Mouse (Mus musculus) forebrain, embryonic 11.5 days (tissue): ENCODE results near the gene Ttc13. TPM values are rescaled to one million over a fixed set of nuclear protein-coding genes. Genes with fewer than 3 reads are reported as not detected.

Experiments used
- ATAC-seq: fragments of 200-750 bp; cut with Nextera tagmentation; replicated peaks from 2 replicates; pipeline ENCODE4 v1.8.0; 2017; ENCODE audit warnings: moderate TSS enrichment; ENCODE audit not compliant: low FRiP score
- DNase-seq: peaks from one replicate; pipeline ENCODE4 v3.0.0-alpha.2; 2017; ENCODE audit warnings: low spot score
- H3K27ac ChIP-seq: fragments of 300-500 bp; sonication (generic); 2 replicates; pipeline ENCODE4 v1.5.1; 2014; ENCODE audit warnings: low read depth, low read length
- H3K27me3 ChIP-seq: fragments of 300-500 bp; sonication (generic); 2 replicates; pipeline ENCODE4 v1.6.1; 2014; ENCODE audit warnings: mild to moderate bottlenecking, low read length, mixed read lengths; ENCODE audit not compliant: control insufficient read depth, insufficient read depth
- H3K36me3 ChIP-seq: fragments of 300-500 bp; sonication (generic); 2 replicates; pipeline ENCODE4 v1.6.1; 2014; ENCODE audit warnings: mild to moderate bottlenecking, low read length, moderate library complexity, mixed read lengths; ENCODE audit not compliant: control insufficient read depth, insufficient read depth
- H3K4me1 ChIP-seq: fragments of 300-500 bp; sonication (generic); replicated peaks from 2 replicates; pipeline ENCODE4 v1.6.1; 2014; ENCODE audit warnings: low read length, mixed read lengths; ENCODE audit not compliant: control insufficient read depth, insufficient read depth
- H3K4me2 ChIP-seq: fragments of 300-500 bp; sonication (generic); 2 replicates; pipeline ENCODE4 v1.6.1; 2014; ENCODE audit warnings: low read depth, mild to moderate bottlenecking, low read length, moderate library complexity, mixed read lengths; ENCODE audit not compliant: severe bottlenecking
- H3K4me3 ChIP-seq: fragments of 300-500 bp; sonication (generic); 2 replicates; pipeline ENCODE4 v1.5.1; 2014; ENCODE audit warnings: low read depth, low read length
- H3K9ac ChIP-seq: fragments of 300-500 bp; sonication (generic); 2 replicates; pipeline ENCODE4 v1.6.1; 2014; ENCODE audit warnings: low read length
- H3K9me3 ChIP-seq: fragments of 300-500 bp; sonication (generic); 2 replicates; pipeline ENCODE4 v1.6.1; 2016; ENCODE audit warnings: low read length, mixed read lengths; ENCODE audit not compliant: control insufficient read depth
- WGBS: fragments of 180-500 bp; shearing (Covaris S2); extraction: QIAGEN DNeasy Blood & Tissue Kit; methylation state at CpG from one replicate; pipeline ENCODE4 v1.1.7; 2014; 5-methylcytosine and 5-hydroxymethylcytosine counted together
- polyA plus RNA-seq: library from polyadenylated mRNA; unstranded; fragments of >200 nt; fragmentation: Nextera tagmentation; extraction: Ambion mirVana; gene quantifications from 2 replicates; pipeline ENCODE4 v1.2.1, GENCODE M21; 2014

Gene Ttc13
- polyA plus RNA-seq, 1 experiment from 2014 or later, result 63.2 TPM

GRCm38 (mm10) chr8:124720938-124721861 is 583 bp downstream of the Ttc13 start:
- peaks cover 11% of the 10 kb centered on the region; the same call in 1 of the 2 replicates for H3K4me1 ChIP-seq
- 3% methylated on average over 29 of the region's 31 CpGs for WGBS
- ATAC-seq (peak; percentile 73; the same call in 1 of the 2 replicates), DNase-seq (no peak)
- no peaks in the 10 kb centered on the region for H3K27me3 ChIP-seq
- H3K9ac ChIP-seq, result peak overlapping the region; percentile 90
- peak overlapping the region; percentile 97 for H3K4me3 ChIP-seq
- H3K27ac ChIP-seq, result no peak overlapping the region
- no peaks in the 10 kb centered on the region for H3K36me3 ChIP-seq
- peak overlapping the region; percentile 68 for H3K4me2 ChIP-seq
- no peaks in the 10 kb centered on the region for H3K9me3 ChIP-seq

- DNase-seq, result no peak
- no peak overlapping the region for H3K4me3 ChIP-seq
- 82% methylated on average over 7 of the region's 7 CpGs for WGBS
- no peaks in the 10 kb centered on the region for H3K36me3 ChIP-seq
- H3K27me3 ChIP-seq, result no peaks in the 10 kb centered on the region
- H3K9me3 ChIP-seq, result no peaks in the 10 kb centered on the region
- ATAC-seq, result no peak
- H3K27ac ChIP-seq, result no peak overlapping the region
- no peak overlapping the region for H3K4me2 ChIP-seq
- no peak overlapping the region for H3K9ac ChIP-seq
- H3K4me1 ChIP-seq, result peaks cover 11% of the 10 kb centered on the region; the same call in 1 of the 2 replicates
These were observed 1.6 kb downstream of the Ttc13 start for GRCm38 (mm10) chr8:124720133-124720532.

- H3K4me3 ChIP-seq, result no peak overlapping the region
- DNase-seq (no peak), ATAC-seq (no peak)
- no peaks in the 10 kb centered on the region for H3K27me3 ChIP-seq
- WGBS, result 87% methylated on average over 8 of the region's 8 CpGs
- H3K36me3 ChIP-seq, result no peaks in the 10 kb centered on the region; the same call in 1 of the 2 replicates
- no peak overlapping the region for H3K4me2 ChIP-seq
- no peak overlapping the region for H3K27ac ChIP-seq
- H3K4me1 ChIP-seq, result 0 out of 2 replicates have a peak, but pooled peaks cover 2% of the 10 kb centered on the region
- H3K9ac ChIP-seq, result no peak overlapping the region
- no peaks in the 10 kb centered on the region for H3K9me3 ChIP-seq
These were observed 6.0 kb downstream of the Ttc13 start for GRCm38 (mm10) chr8:124715736-124716135.

- H3K27ac ChIP-seq, result no peak overlapping the region
- no peak overlapping the region for H3K4me2 ChIP-seq
- no peaks in the 10 kb centered on the region; the same call in 1 of the 2 replicates for H3K36me3 ChIP-seq
- 91% methylated on average over 6 of the region's 6 CpGs for WGBS
- no peaks in the 10 kb centered on the region for H3K4me1 ChIP-seq
- H3K9ac ChIP-seq, result no peak overlapping the region
- DNase-seq, result no peak
- no peaks in the 10 kb centered on the region for H3K9me3 ChIP-seq
- no peak overlapping the region for H3K4me3 ChIP-seq
- ATAC-seq, result no peak
- no peaks in the 10 kb centered on the region for H3K27me3 ChIP-seq
These were observed 8.6 kb downstream of the Ttc13 start for GRCm38 (mm10) chr8:124713207-124713606.

GRCm38 (mm10) chr8:124705823-124706222 is 16.0 kb downstream of the Ttc13 start:
- Histone ChIP-seq H3K27ac (no peak overlapping the region), H3K27me3 (no peaks in the 10 kb centered on the region), H3K4me1 (no peaks in the 10 kb centered on the region), H3K9me3 (no peaks in the 10 kb centered on the region), H3K4me2 (no peak overlapping the region), H3K36me3 (no peaks in the 10 kb centered on the region; the same call in 1 of the 2 replicates), H3K4me3 (no peak overlapping the region), H3K9ac (no peak overlapping the region)
- 94% methylated on average over 8 of the region's 8 CpGs for WGBS
- DNase-seq (no peak), ATAC-seq (no peak)

GRCm38 (mm10) chr8:124704376-124704775 is 17.4 kb downstream of the Ttc13 start:
- H3K4me3 ChIP-seq, result no peak overlapping the region
- H3K9ac ChIP-seq, result no peak overlapping the region
- no peaks in the 10 kb centered on the region for H3K9me3 ChIP-seq
- H3K27ac ChIP-seq, result no peak overlapping the region
- no peak for DNase-seq
- no peak overlapping the region for H3K4me2 ChIP-seq
- H3K36me3 ChIP-seq, result no peaks in the 10 kb centered on the region; the same call in 1 of the 2 replicates
- H3K4me1 ChIP-seq, result no peaks in the 10 kb centered on the region
- no peak for ATAC-seq
- no peaks in the 10 kb centered on the region for H3K27me3 ChIP-seq
- 93% methylated on average over 4 of the region's 4 CpGs for WGBS

- Histone ChIP-seq H3K9ac (no peak overlapping the region), H3K27me3 (no peaks in the 10 kb centered on the region), H3K4me3 (no peak overlapping the region), H3K9me3 (no peaks in the 10 kb centered on the region), H3K4me1 (no peaks in the 10 kb centered on the region), H3K4me2 (no peak overlapping the region), H3K36me3 (no peaks in the 10 kb centered on the region; the same call in 1 of the 2 replicates), H3K27ac (no peak overlapping the region)
- no peak for ATAC-seq
- 87% methylated on average over 4 of the region's 4 CpGs for WGBS
- DNase-seq, result no peak
These were observed 18.3 kb downstream of the Ttc13 start for GRCm38 (mm10) chr8:124703526-124703925.

- H3K4me2 ChIP-seq, result no peak overlapping the region
- no peaks in the 10 kb centered on the region for H3K9me3 ChIP-seq
- H3K27me3 ChIP-seq, result no peaks in the 10 kb centered on the region
- DNase-seq (no peak), ATAC-seq (no peak)
- H3K27ac ChIP-seq, result no peak overlapping the region
- no peaks in the 10 kb centered on the region; the same call in 1 of the 2 replicates for H3K36me3 ChIP-seq
- H3K9ac ChIP-seq, result no peak overlapping the region
- no peak overlapping the region for H3K4me3 ChIP-seq
- H3K4me1 ChIP-seq, result no peaks in the 10 kb centered on the region
- WGBS, result 81% methylated on average over 3 of the region's 3 CpGs
These were observed 19.6 kb downstream of the Ttc13 start for GRCm38 (mm10) chr8:124702183-124702582.
